Mouse (Mus musculus) embryonic facial prominence, embryonic 14.5 days (tissue): Measurements from ENCODE around the gene Slc25a54. TPM values are rescaled to one million over a fixed set of nuclear protein-coding genes. Genes with fewer than 3 reads are reported as not detected.

Experiments
- ATAC-seq: fragments of 200-750 bp; cut with Nextera tagmentation; 2 replicates; pipeline ENCODE4 v1.8.0; 2017; ENCODE audit warnings: low read depth, moderate number of reproducible peaks, moderate TSS enrichment
- DNase-seq: peaks from one replicate; pipeline ENCODE4 v3.0.0-alpha.2; 2015; ENCODE audit warnings: low spot score
- H3K27ac ChIP-seq: fragments of 300-500 bp; sonication (generic); replicated peaks from 2 replicates; pipeline ENCODE4 v1.5.1; 2014; ENCODE audit warnings: low read depth, mild to moderate bottlenecking, low read length, moderate library complexity
- H3K27me3 ChIP-seq: fragments of 300-500 bp; sonication (generic); replicated peaks from 2 replicates; pipeline ENCODE4 v1.6.1; 2014; ENCODE audit warnings: low read length; ENCODE audit not compliant: control insufficient read depth, insufficient read depth
- H3K36me3 ChIP-seq: fragments of 300-500 bp; sonication (generic); 2 replicates; pipeline ENCODE4 v1.6.1; 2014; ENCODE audit warnings: low read length, mixed read lengths; ENCODE audit not compliant: control insufficient read depth, insufficient read depth
- H3K4me1 ChIP-seq: fragments of 300-500 bp; sonication (generic); 2 replicates; pipeline ENCODE4 v1.6.1; 2014; ENCODE audit warnings: antibody characterized with exemption, low read length; ENCODE audit not compliant: control insufficient read depth, insufficient read depth
- H3K4me2 ChIP-seq: fragments of 300-500 bp; sonication (generic); 2 replicates; pipeline ENCODE4 v1.6.1; 2014; ENCODE audit warnings: low read depth, mild to moderate bottlenecking, low read length, moderate library complexity, mixed read lengths
- H3K4me3 ChIP-seq: fragments of 300-500 bp; sonication (generic); 2 replicates; pipeline ENCODE4 v1.5.1; 2014; ENCODE audit warnings: low read depth, mild to moderate bottlenecking, low read length
- H3K9ac ChIP-seq: fragments of 300-500 bp; sonication (generic); 2 replicates; pipeline ENCODE4 v1.6.1; 2014; ENCODE audit warnings: low read depth, mild to moderate bottlenecking, low read length, moderate library complexity, mixed read lengths
- H3K9me3 ChIP-seq: fragments of 300-500 bp; sonication (generic); 2 replicates; pipeline ENCODE4 v1.6.1; 2016; ENCODE audit warnings: low read length; ENCODE audit not compliant: control insufficient read depth
- WGBS: fragments of 180-500 bp; shearing (Covaris S2); extraction: QIAGEN DNeasy Blood & Tissue Kit; methylation state at CpG from one replicate; pipeline ENCODE4 v1.1.7; 2014; 5-methylcytosine and 5-hydroxymethylcytosine counted together
- polyA plus RNA-seq: library from polyadenylated mRNA; unstranded; fragments of >200 nt; fragmentation: Nextera tagmentation; extraction: Ambion mirVana; gene quantifications from 2 replicates; pipeline ENCODE4 v1.2.1, GENCODE M21; 2014

Slc25a54 gene
- not detected in 2 replicates for polyA plus RNA-seq

DNA sequence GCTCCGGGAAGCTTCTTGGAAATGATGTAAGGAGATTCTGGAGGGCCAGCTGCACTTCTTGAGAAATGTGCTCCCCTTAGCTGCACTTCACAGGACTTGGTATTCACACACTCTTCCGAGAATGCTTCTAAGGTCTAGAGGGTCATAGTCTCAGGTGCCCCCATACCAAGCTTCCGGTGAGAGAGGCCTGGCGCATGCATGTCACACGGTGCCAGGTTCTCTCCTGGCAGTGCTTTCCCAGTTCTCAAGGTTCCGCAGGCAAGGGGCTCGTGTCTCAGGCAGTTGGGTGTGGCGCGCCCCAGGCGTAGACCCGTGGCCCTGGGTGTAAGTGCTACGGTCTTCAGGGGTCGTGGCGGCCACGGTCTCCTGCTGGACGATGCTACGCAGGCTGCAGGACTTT is at the start of gene Slc25a54:
Gene Slc25a54, plus strand, starts transcription at position 301 of the 400 bp plus-strand sequence.
- Histone ChIP-seq H3K4me3 (no peak within 1 kb of the TSS), H3K9me3 (no peaks in the 10 kb centered on the region), H3K27me3 (no peaks in the 10 kb centered on the region), H3K27ac (no peak within 1 kb of the TSS), H3K9ac (no peak within 1 kb of the TSS), H3K36me3 (no peaks in the 10 kb centered on the region), H3K4me1 (no peaks in the 10 kb centered on the region), H3K4me2 (no peak within 1 kb of the TSS)
- WGBS = 91% methylated on average over 17 of the region's 17 CpGs
- ATAC-seq = no peak
- no peak for DNase-seq

DNA sequence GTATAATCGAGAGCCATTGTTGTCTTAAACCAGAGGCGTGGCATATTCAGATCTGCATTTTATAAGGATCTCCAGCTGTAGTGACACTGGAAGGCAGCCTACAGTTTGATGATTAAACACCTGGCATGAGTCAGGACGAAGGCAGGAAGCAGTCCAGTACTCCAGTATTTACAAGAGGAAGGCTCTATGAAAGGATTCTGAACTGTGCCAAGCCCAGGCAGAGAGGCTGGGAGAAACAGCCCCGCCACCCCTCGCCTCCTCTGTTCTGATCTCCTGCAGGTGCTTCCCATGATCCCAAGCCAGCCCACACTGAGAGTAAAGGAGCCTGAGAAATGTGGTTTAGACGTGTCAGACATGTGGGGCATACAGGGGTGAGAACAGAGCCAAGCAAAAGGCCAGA is 49.5 kb upstream of the Slc25a54 start:
- ATAC-seq = peak; percentile 30; the same call in 1 of the 2 replicates
- peaks cover 5% of the 10 kb centered on the region for H3K4me1 ChIP-seq
- no peak overlapping the region for H3K4me3 ChIP-seq
- no peaks in the 10 kb centered on the region for H3K9me3 ChIP-seq
- H3K4me2 ChIP-seq = no peak overlapping the region
- no peaks in the 10 kb centered on the region for H3K27me3 ChIP-seq
- no peak overlapping the region for H3K27ac ChIP-seq
- no peak overlapping the region for H3K9ac ChIP-seq
- H3K36me3 ChIP-seq = no peaks in the 10 kb centered on the region
- peak; percentile 61 for DNase-seq
- 28% methylated on average over 6 of the region's 6 CpGs for WGBS

DNA sequence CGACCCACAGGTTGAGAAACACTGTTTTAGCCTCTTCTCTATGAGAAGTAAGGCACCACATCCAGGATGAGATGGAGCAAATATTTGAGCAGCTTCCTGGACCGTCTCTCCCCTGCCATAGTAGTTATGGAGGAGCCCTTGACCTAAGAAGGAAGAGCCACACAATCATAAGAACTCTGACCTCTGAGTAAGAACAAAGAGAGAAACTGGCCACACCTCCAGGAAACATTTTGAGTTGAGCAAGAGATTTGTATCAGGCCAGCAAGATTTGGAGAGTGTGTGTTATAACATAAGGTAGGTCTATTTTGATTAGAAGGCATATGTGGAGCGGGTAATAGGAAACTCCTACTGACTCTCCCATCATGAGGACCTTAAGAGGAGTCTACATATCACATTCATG is 48.6 kb upstream of the Slc25a54 start:
- H3K27me3 ChIP-seq = no peaks in the 10 kb centered on the region
- no peak for ATAC-seq
- H3K4me3 ChIP-seq = no peak overlapping the region
- H3K9me3 ChIP-seq = no peaks in the 10 kb centered on the region
- WGBS = 82% methylated on average over 3 of the region's 3 CpGs
- H3K27ac ChIP-seq = no peak overlapping the region
- no peak overlapping the region for H3K9ac ChIP-seq
- no peaks in the 10 kb centered on the region for H3K36me3 ChIP-seq
- DNase-seq = no peak
- no peaks in the 10 kb centered on the region for H3K4me1 ChIP-seq
- no peak overlapping the region for H3K4me2 ChIP-seq

DNA sequence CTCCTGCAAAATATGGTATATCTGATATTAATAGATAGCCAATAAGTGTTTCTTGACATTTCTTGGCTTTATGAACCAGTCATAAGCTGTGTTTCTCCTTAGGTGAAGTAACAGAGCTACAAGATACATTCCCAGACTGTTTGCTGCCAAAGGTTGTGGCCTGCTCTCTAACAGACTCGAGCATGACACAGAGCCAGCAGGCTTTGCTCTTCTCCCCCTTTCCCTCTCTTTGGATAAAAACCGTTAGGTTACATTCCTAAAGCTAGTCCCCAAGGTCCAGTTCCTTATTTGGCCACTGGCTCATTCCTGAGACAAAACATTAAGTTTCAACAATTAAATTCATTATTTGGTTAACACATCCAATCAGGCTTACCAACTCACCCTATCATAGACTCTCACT is 48.0 kb upstream of the Slc25a54 start:
- no peaks in the 10 kb centered on the region for H3K36me3 ChIP-seq
- no peak overlapping the region for H3K4me2 ChIP-seq
- no peaks in the 10 kb centered on the region for H3K9me3 ChIP-seq
- no peak overlapping the region for H3K27ac ChIP-seq
- DNase-seq (no peak), ATAC-seq (no peak)
- H3K9ac ChIP-seq = no peak overlapping the region
- no peaks in the 10 kb centered on the region for H3K27me3 ChIP-seq
- no peaks in the 10 kb centered on the region for H3K4me1 ChIP-seq
- 30% methylated on average over 2 of the region's 2 CpGs for WGBS
- no peak overlapping the region for H3K4me3 ChIP-seq

DNA sequence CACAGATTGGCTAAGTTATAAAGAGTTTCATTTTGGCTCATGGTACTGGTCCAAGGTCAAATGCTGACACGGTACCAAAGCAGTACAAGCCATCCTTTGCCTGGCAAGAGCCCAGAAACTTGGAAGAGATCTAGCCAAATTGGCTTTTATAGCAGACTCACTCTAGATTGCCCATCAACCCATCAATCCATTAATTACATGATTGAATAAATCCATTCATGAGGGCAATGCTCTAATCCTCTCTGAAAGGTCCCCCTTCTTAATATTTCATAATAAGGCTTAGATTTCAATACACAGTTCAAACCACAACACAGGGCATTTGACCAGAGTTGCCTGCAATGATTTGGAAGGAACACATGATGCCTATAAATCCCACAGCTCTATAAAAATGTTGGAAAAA is 45.9 kb upstream of the Slc25a54 start:
- Histone ChIP-seq H3K27ac (no peak overlapping the region), H3K4me3 (no peak overlapping the region), H3K9me3 (no peaks in the 10 kb centered on the region), H3K4me2 (no peak overlapping the region), H3K4me1 (no peaks in the 10 kb centered on the region), H3K27me3 (no peaks in the 10 kb centered on the region), H3K9ac (no peak overlapping the region), H3K36me3 (no peaks in the 10 kb centered on the region)
- peak; percentile 28; the same call in 1 of the 2 replicates for ATAC-seq
- DNase-seq = no peak
- WGBS = 69% methylated on average over 1 of the region's 1 CpGs

DNA sequence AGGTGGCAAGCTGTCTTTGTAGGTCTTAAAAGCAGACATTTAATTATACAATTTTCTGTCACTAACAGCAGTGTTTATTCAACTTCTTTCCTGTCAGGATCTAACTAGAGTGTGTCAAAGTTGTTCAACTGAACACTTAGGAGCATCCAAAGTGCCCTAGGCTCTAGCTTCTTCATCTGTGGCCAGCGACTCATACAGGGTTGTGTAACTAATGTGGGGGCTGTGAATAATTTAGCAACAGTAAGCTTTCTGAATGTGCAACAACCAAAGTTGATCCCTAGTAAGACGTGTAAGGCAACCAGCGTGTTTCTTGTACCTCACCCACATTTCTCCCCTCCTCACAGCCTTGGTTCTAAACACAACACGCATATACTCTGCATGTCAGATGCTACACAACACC is 39.4 kb upstream of the Slc25a54 start:
- 70% methylated on average over 4 of the region's 4 CpGs for whole genome bisulfite sequencing
- ATAC-seq = no peak
- Histone ChIP-seq H3K9ac (no peak overlapping the region), H3K27me3 (no peaks in the 10 kb centered on the region), H3K9me3 (no peaks in the 10 kb centered on the region), H3K4me1 (no peaks in the 10 kb centered on the region), H3K36me3 (no peaks in the 10 kb centered on the region), H3K4me3 (no peak overlapping the region), H3K27ac (no peak overlapping the region), H3K4me2 (no peak overlapping the region)
- DNase-seq = no peak

DNA sequence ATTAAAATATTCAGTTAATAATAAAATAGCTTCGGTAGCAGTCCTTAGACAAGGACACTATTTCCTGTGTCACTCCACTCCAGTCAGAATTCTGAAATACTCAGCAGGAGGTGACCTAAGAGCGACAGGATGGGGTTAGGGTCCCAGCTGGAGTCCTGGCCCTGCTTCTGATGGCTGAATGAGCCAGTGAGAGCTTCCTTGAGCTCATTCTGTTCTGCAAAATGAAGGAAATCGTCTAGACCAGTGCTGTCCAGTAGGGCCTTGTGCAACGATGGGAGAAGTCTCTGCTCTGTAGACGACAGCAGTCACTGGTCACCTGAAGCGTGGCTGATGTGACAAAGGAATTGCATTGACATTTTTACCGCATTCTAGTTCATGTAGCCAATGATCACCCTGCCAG is 36.9 kb upstream of the Slc25a54 start:
- no peak overlapping the region for H3K27ac ChIP-seq
- no peaks in the 10 kb centered on the region for H3K36me3 ChIP-seq
- ATAC-seq = no peak
- H3K9me3 ChIP-seq = no peaks in the 10 kb centered on the region
- no peak overlapping the region for H3K9ac ChIP-seq
- H3K4me1 ChIP-seq = peaks cover 5% of the 10 kb centered on the region; the same call in 1 of the 2 replicates
- no peak overlapping the region for H3K4me3 ChIP-seq
- H3K4me2 ChIP-seq = no peak overlapping the region
- no peak for DNase-seq
- no peaks in the 10 kb centered on the region for H3K27me3 ChIP-seq
- 60% methylated on average over 7 of the region's 7 CpGs for WGBS

DNA sequence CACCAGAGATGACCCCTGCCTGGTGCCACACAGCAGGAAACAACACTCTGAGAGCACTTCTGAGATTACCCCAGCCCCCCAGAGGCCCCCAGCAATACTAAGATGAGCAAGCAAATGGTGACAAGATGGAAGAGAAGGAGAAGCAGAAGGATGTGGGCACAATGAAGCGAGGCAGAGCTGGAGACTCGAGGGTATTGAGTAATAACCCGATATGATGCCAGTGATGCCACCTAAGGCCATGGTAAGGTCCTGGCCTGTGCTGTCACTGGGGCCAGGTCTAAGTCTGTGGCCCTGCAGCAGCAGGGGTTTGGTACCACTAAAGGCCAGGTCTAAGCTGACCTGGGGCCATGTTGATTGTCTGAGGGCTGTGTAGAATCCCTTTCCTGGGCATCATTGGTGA is 33.8 kb upstream of the Slc25a54 start:
- no peak for ATAC-seq
- Histone ChIP-seq H3K4me3 (no peak overlapping the region), H3K4me2 (no peak overlapping the region), H3K9ac (no peak overlapping the region), H3K9me3 (no peaks in the 10 kb centered on the region), H3K27ac (no peak overlapping the region), H3K36me3 (no peaks in the 10 kb centered on the region), H3K27me3 (no peaks in the 10 kb centered on the region), H3K4me1 (peaks cover 5% of the 10 kb centered on the region; the same call in 1 of the 2 replicates)
- no peak for DNase-seq
- WGBS = 83% methylated on average over 3 of the region's 3 CpGs

DNA sequence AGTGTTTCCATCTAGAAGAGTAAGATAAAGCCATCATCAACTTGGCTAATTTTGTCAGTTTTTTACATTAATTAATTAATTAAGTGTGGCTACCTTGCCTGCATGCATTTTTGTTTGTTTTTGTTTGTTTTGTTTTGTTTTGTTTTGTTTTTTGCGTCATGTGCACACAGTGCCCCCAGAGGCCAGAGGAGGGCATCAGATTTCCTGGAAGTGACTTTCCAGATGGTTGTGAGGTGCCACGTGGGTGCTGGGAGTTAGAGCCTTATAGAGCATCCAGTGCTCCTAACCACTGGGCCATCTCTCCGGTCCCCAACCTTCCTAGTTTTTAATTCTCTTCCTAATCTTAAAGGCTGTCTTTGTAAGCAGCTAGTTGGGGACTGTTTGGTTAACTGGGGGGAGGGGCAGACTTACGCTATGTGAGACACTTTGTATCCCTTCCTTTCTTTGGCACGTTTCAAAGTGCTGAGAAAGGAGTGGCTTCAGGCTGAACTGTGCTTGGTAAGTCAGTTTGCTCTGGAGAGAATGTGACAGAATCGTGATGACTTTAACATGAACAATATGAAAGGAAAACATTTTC is 32.5 kb upstream of the Slc25a54 start:
- 0 out of 2 replicates have a peak, but pooled peaks have one; percentile 12 for ATAC-seq
- H3K27ac ChIP-seq = no peak overlapping the region

More for the DNA sequence above, 32.5 kb upstream of the Slc25a54 start:
- no peaks in the 10 kb centered on the region for H3K36me3 ChIP-seq
- no peak overlapping the region for H3K9ac ChIP-seq
- no peaks in the 10 kb centered on the region for H3K27me3 ChIP-seq
- peak; percentile 36 for DNase-seq
- 23% methylated on average over 6 of the region's 6 CpGs for WGBS
- H3K4me2 ChIP-seq = no peak overlapping the region
- no peaks in the 10 kb centered on the region for H3K9me3 ChIP-seq
- no peak overlapping the region for H3K4me3 ChIP-seq
- H3K4me1 ChIP-seq = peaks cover 5% of the 10 kb centered on the region; the same call in 1 of the 2 replicates
